Mouse (Mus musculus) c-Kit-positive CD71-positive TER-119-positive erythroid progenitor cells, embryonic 14.5 days (primary cell): Measurements from ENCODE around the gene Olfr510.
"Not testable (repeated sequence)": the region's sequence is repeated elsewhere in the genome, so short reads cannot be mapped to it uniquely, and the experiment has no call there.

Source experiments
- DNase-seq: peaks from one replicate; pipeline ENCODE4 v3.0.0-alpha.2; 2013; ENCODE audit warnings: low spot score

The Olfr510 gene

DNA sequence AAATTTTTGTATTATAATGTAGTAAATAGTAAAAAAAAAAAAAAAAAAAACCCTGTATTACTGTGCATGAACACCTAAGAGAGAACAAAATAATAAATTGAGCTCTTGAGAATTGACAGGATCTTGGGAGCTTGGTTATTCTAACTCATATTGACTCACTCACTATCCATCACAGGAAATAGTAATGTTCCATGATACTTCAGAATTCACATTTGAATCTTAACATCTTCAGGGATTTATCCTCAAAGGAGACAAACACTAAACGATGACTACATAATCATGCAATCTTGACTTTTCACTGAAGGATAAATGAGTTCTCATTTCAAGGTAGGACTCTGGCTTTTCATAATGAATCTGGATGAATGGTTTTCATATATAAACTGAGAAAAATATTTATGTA is at the start of gene Olfr510:
TSS of gene Olfr510 (plus strand) at position 301 of the 400 bp plus-strand sequence.
- DNase-seq: no peak

DNA sequence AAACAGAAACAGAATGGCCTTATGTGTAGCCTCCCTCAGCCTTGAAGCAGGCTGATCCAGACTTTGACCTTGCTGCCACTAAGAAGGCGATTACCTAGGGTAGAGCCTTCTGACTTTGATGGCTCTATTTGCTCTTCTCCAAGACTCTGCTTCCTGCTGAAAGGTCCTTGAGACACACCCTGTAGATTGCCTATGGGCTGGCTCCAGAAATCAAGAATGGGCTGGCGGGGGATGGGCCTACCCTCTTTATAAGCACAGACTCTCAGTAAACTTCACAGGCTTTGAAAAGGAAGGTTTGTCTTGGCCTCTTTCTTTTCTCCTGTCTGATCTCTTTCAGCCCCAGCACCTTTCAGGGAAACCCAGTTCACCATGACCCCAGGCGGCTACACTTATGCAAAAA is 49.4 kb upstream of the Olfr510 start:
- DNase-seq: not testable (repeated sequence)

DNA sequence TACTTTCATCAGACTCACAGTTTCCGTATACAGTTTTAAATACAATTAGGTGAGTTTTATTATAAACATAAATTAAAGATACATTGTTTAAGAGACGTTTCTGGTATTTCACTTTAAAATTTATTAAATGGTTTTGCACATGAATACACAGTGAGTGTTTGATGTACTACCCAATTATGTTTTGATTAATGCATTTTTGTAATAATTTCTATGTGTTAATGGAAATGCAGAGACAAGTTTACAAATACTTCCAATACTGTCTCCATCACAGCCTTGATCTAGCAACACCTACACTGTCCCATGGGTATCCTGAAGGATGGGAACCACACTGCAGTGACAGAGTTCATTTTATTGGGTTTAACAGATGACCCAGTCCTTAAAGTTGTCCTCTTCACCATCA is 44.7 kb upstream of the Olfr510 start, which contains the start of gene Olfr507:
TSS of gene Olfr507 (plus strand) at position 301 of the 400 bp plus-strand sequence.
- no peak for DNase-seq

DNA sequence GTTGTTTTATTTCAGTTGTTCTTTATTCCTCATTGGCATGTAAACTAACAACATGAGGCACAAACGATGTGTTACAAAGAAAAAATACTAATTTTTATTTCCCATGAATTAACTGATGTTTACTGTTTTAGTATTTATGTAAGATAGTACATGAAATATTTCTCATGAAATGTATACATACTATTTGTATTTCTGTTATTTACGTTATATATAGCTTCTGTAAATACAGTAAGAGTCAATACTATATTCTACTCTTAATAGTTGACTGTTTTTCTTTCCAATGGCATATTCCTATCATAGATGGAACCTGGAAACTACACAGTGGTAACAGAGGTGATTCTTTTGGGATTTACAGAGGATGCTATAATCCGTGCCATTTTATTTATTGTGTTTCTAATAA is 36.5 kb upstream of the Olfr510 start, which contains the start of gene Olfr508:
TSS of gene Olfr508 (plus strand) at position 301 of the 400 bp plus-strand sequence.
- no peak for DNase-seq

DNA sequence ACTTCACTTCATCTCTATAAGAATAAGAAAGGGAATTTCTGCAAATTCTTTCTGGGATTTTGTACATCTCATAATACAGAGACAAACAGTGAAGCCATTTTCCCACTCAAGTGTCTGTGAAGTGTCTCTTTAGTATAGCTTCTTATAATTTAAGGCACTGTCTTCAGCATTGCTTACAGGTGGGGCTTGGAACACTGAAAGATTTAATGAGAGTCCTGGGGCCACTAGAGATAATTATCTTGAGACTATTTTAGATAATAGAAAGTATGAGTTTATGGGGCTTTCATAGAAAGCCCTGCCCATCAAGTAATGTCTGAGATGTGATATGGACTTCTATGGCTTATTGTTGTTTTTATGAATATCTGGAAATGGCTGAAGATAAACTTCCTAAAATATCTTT is 14.4 kb upstream of the Olfr510 start, which contains the start of gene Olfr509:
TSS of gene Olfr509 (minus strand) at position 101 of the 400 bp plus-strand sequence.
- no peak for DNase-seq

DNA sequence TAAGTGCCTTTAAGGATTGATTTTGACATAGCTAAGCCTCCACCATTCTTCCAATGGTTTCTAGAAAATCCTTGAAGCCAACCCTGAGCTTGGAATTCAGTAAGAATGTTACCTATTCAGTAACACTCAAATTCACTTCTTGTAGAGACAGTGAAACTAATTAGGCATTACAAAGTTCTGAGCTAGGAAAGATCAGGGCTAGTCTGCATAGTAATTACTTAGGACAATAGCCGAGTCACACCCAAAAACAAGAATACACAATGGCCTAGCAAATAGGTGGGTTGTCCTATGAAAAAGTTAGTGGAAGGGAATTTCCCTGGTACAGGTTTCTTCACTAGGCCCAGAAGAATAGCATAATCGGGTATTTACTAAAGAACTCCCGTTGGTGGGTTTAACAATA is 3.8 kb upstream of the Olfr510 start:
- DNase-seq: no peak

DNA sequence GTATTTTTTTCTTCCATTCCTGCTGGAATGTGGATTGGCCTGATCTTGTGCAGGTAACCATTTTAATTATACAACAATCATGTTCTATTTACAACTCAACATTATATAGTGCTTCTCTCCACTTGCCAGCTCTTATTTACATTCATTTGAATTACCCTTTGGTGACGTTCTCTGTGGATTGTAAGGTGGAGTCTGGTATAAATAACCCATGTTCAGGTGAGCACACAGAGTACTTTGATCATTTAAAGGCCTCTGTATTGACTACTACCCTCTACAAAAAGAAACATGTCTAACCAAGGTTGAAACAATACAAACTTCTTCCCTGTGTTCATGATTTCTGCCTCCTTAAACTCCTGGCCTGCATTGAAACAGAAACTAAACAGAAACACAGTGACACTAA is 4.8 kb downstream of the Olfr510 start:
- no peak for DNase-seq

DNA sequence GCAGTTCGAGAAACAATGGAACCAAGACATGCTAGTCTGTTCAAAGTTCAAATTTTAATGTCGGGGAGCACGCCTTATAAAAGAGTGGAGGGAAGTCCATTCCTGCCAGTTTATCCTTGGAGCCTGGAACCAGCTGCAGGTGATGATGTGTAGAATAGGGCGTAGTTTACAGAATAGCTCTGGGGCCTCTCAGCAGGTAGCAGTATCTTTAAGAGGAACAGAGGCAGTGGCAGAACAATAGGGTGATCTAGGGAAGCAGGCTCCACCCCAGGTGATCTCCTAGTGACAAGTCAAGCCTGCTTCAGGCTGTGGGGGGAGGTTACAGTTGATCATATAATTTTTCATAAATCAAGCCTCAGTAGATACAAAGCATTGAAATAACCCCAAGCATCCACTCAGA is 12.7 kb downstream of the Olfr510 start:
- no peak for DNase-seq

DNA sequence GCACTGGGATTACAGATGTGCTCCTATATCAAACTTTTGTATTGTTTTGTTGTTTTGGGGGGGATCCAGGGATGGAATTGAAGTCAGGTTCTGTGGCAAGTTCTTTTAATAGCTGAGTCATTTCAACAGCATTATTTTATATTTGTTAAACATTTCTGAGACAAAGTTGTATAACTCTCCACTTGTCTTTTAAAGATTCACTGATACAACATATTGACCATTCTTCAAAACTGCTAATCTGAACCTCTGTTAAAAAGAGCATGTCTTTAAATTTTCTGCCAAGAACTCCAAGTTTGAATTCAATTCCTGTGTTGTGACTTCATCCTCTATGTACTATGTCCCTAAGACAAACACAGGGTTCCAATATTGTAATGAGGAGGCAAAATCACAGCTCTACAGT is 46.8 kb downstream of the Olfr510 start, which contains the start of gene Olfr512:
TSS of gene Olfr512 (plus strand) at position 301 of the 400 bp plus-strand sequence.
- DNase-seq: no peak
